Mouse (Mus musculus) MEL (cell line): ENCODE results near the gene Cdh5. TPM values are rescaled to one million over a fixed set of nuclear protein-coding genes. Genes with fewer than 3 reads are reported as not detected.

Experiments
- DNase-seq: peaks from one replicate; pipeline ENCODE4 v3.0.0; 2011; ENCODE audit warnings: low read depth, low spot score
- H3K27ac ChIP-seq: 2 replicates; pipeline ENCODE4 v1.5.1; 2012; ENCODE audit warnings: low read depth, mild to moderate bottlenecking, control low read depth, low read length, moderate library complexity; ENCODE audit not compliant: control insufficient read depth
- H3K27me3 ChIP-seq, 2 experiments: fragments of 150-350 bp in 1 of 2; sonication (generic) in 1 of 2; 2 replicates each; pipeline ENCODE4 v1.6.1; 2012; ENCODE audit warnings: low read length in 2 of 2, mild to moderate bottlenecking in 2 of 2, improper control_type of control experiment in 1 of 2, moderate library complexity in 1 of 2; ENCODE audit not compliant: insufficient read depth in 2 of 2, control insufficient read depth in 1 of 2
- H3K36me3 ChIP-seq, 2 experiments: 2 replicates each; pipeline ENCODE4 v1.6.1; 2012 to 2014; ENCODE audit warnings: low read length in 2 of 2, improper control_type of control experiment in 1 of 2, inconsistent platforms in 1 of 2, mild to moderate bottlenecking in 1 of 2; ENCODE audit not compliant: insufficient read depth in 2 of 2, control insufficient read depth in 1 of 2
- H3K4me1 ChIP-seq, 2 experiments: fragments of 150-350 bp in 1 of 2; sonication (generic) in 1 of 2; 2 replicates each; pipeline ENCODE4 v1.6.1; 2012; ENCODE audit warnings: low read length in 2 of 2, improper control_type of control experiment in 1 of 2, mild to moderate bottlenecking in 1 of 2; ENCODE audit not compliant: insufficient read depth in 2 of 2, control insufficient read depth in 1 of 2
- H3K4me3 ChIP-seq, 2 experiments: fragments of 150-350 bp in 1 of 2; sonication (generic) in 1 of 2; 2 replicates each; pipeline ENCODE4 v1.5.1; 2012; ENCODE audit warnings: low read depth in 2 of 2, low read length in 2 of 2, mild to moderate bottlenecking in 2 of 2, moderate library complexity in 2 of 2, control low read depth in 1 of 2, improper control_type of control experiment in 1 of 2; ENCODE audit not compliant: control insufficient read depth in 1 of 2, insufficient read depth in 1 of 2
- H3K79me2 ChIP-seq: 2 replicates; pipeline ENCODE4 v1.6.1; 2012; ENCODE audit warnings: mild to moderate bottlenecking, low read length, moderate library complexity; ENCODE audit not compliant: control insufficient read depth, poor library complexity, insufficient read depth
- H3K9ac ChIP-seq: 2 replicates; pipeline ENCODE4 v1.6.1; 2012; ENCODE audit warnings: low read depth, mild to moderate bottlenecking, control low read depth, low read length, moderate library complexity; ENCODE audit not compliant: control insufficient read depth, poor library complexity, severe bottlenecking
- H3K9me3 ChIP-seq: fragments of 150-350 bp; sonication (generic); replicated peaks from 2 replicates; pipeline ENCODE4 v1.6.1; 2012; ENCODE audit warnings: mild to moderate bottlenecking, low read length, improper control_type of control experiment, moderate library complexity; ENCODE audit not compliant: insufficient read depth
- BHLHE40 ChIP-seq: IDR thresholded peaks from 2 replicates; pipeline ENCODE4 v1.6.1; 2012; ENCODE audit warnings: low read depth, mild to moderate bottlenecking, inconsistent platforms, low read length, improper control_type of control experiment, borderline replicate concordance
- CHD1 ChIP-seq: IDR thresholded peaks from 2 replicates; pipeline ENCODE4 v1.6.1; 2012; ENCODE audit warnings: low read depth, mild to moderate bottlenecking, inconsistent platforms, low read length, improper control_type of control experiment
- E2F4 ChIP-seq: IDR thresholded peaks from 2 replicates; pipeline ENCODE4 v1.6.1; 2011; ENCODE audit warnings: low read depth, low read length, improper control_type of control experiment, borderline replicate concordance
- HCFC1 ChIP-seq: IDR thresholded peaks from 2 replicates; pipeline ENCODE4 v1.6.1; 2012; ENCODE audit warnings: low read depth, mild to moderate bottlenecking, inconsistent platforms, low read length, improper control_type of control experiment, moderate library complexity
- MAZ ChIP-seq: IDR thresholded peaks from 2 replicates; pipeline ENCODE4 v1.6.1; 2012; ENCODE audit warnings: low read depth, mild to moderate bottlenecking, inconsistent platforms, low read length, improper control_type of control experiment
- MEF2A ChIP-seq: IDR thresholded peaks from 2 replicates; pipeline ENCODE4 v1.6.1; 2014; ENCODE audit warnings: low read depth, mild to moderate bottlenecking, inconsistent platforms, low read length, improper control_type of control experiment; ENCODE audit not compliant: poor library complexity, insufficient replicate concordance, severe bottlenecking; ENCODE audit errors: extremely low read depth
- MXI1 ChIP-seq: IDR thresholded peaks from 2 replicates; pipeline ENCODE4 v1.6.1; 2011; ENCODE audit warnings: mild to moderate bottlenecking, low read depth, low read length, improper control_type of control experiment
- MYB ChIP-seq: IDR thresholded peaks from 2 replicates; pipeline ENCODE4 v1.6.1; 2011; ENCODE audit warnings: mild to moderate bottlenecking, low read depth, low read length, improper control_type of control experiment
- MYC ChIP-seq: IDR thresholded peaks from 2 replicates; pipeline ENCODE4 v1.6.1; 2011; ENCODE audit warnings: low read depth, mild to moderate bottlenecking, low read length, improper control_type of control experiment, moderate library complexity
- NELFE ChIP-seq: IDR thresholded peaks from 2 replicates; pipeline ENCODE4 v1.6.1; 2011; ENCODE audit warnings: low read depth, low read length, improper control_type of control experiment
- POLR2AphosphoS5 ChIP-seq: IDR thresholded peaks from 2 replicates; pipeline ENCODE4 v1.6.1; 2012; ENCODE audit warnings: low read depth, borderline replicate concordance, mild to moderate bottlenecking, inconsistent platforms, low read length, moderate library complexity, mixed read lengths
- RCOR1 ChIP-seq: IDR thresholded peaks from 2 replicates; pipeline ENCODE4 v1.6.1; 2012; ENCODE audit warnings: low read depth, mild to moderate bottlenecking, inconsistent platforms, low read length, improper control_type of control experiment
- SMC3 ChIP-seq: IDR thresholded peaks from 2 replicates; pipeline ENCODE4 v1.6.1; 2011; ENCODE audit warnings: low read depth, low read length, improper control_type of control experiment
- TAL1 ChIP-seq: IDR thresholded peaks from 2 replicates; pipeline ENCODE4 v1.6.1; 2012; ENCODE audit warnings: mild to moderate bottlenecking, inconsistent platforms, low read length, moderate library complexity, mixed read lengths
- UBTF ChIP-seq: IDR thresholded peaks from 2 replicates; pipeline ENCODE4 v1.6.1; 2012; ENCODE audit warnings: low read depth, mild to moderate bottlenecking, inconsistent platforms, low read length, improper control_type of control experiment, moderate library complexity, borderline replicate concordance; ENCODE audit not compliant: insufficient read depth
- ZKSCAN1 ChIP-seq: IDR thresholded peaks from 2 replicates; pipeline ENCODE4 v1.6.1; 2012; ENCODE audit warnings: low read depth, mild to moderate bottlenecking, inconsistent platforms, low read length, improper control_type of control experiment, moderate library complexity
- ZMIZ1 ChIP-seq: IDR thresholded peaks from 2 replicates; pipeline ENCODE4 v1.6.1; 2012; ENCODE audit warnings: low read depth, mild to moderate bottlenecking, inconsistent platforms, low read length, improper control_type of control experiment, moderate library complexity
- polyA plus RNA-seq, 2 experiments: library from polyadenylated mRNA; stranded (reverse) in 1 of 2; unstranded in 1 of 2; fragments of >175 nt in 1 of 2; fragments of >200 nt in 1 of 2; gene quantifications; 2 replicates each; pipeline versions ENCODE4 v1.2.1 to v1.2.4; 2012; ENCODE audit warnings: low replicate concordance in 2 of 2, low read depth in 1 of 2; ENCODE audit not compliant: insufficient read length in 2 of 2, insufficient read depth in 1 of 2, missing spikeins in 1 of 2
- total RNA-seq: library from RNA; depleted of rRNA; stranded (reverse); fragments of 300-350 nt; gene quantifications from 2 replicates; pipeline ENCODE4 v1.2.3, GENCODE M21; 2012

Gene Cdh5
- total and polyA plus RNA-seq, 3 experiments, result not detected

- Histone ChIP-seq H3K27me3 (no peaks in the 10 kb centered on the region), H3K9ac (no peak overlapping the region), H3K4me3 (no peak overlapping the region)
- TF ChIP-seq CHD1 (no peak), MAZ (no peak), MYC (no peak), MEF2A (no peak), UBTF (no peak), MYB (no peak)
- TF ChIP-seq, all 39 proteins: peak for 0
- Histone ChIP-seq H3K36me3 (no peaks in the 10 kb centered on the region), H3K9me3 (no peaks in the 10 kb centered on the region), H3K27ac (no peak overlapping the region), H3K79me2 (no peaks in the 10 kb centered on the region), H3K4me1 (no peaks in the 10 kb centered on the region)
- no peak for DNase-seq
Measured at GRCm38 (mm10) chr8:104175848-104176527, 74.6 kb downstream of the Cdh5 start.

- Histone ChIP-seq H3K9ac (no peak overlapping the region), H3K4me3 (no peak overlapping the region), H3K36me3 (no peaks in the 10 kb centered on the region), H3K9me3 (no peaks in the 10 kb centered on the region), H3K27ac (no peak overlapping the region), H3K27me3 (no peaks in the 10 kb centered on the region), H3K79me2 (no peaks in the 10 kb centered on the region), H3K4me1 (no peaks in the 10 kb centered on the region)
- DNase-seq, result no peak
- TF ChIP-seq ZMIZ1, result no peak
- no peak for TF ChIP-seq RCOR1
- no peak for TF ChIP-seq HCFC1
- no peak for TF ChIP-seq CHD1
- no peak for TF ChIP-seq NELFE
Measured at GRCm38 (mm10) chr8:104177054-104177453, 75.6 kb downstream of the Cdh5 start.

- no peak overlapping the region for H3K27ac ChIP-seq
- no peak overlapping the region for H3K4me3 ChIP-seq
- H3K4me1 ChIP-seq, result no peaks in the 10 kb centered on the region
- H3K36me3 ChIP-seq, result no peaks in the 10 kb centered on the region
- TF ChIP-seq BHLHE40, result no peak
- no peak for TF ChIP-seq SMC3
- no peak for TF ChIP-seq RCOR1
- no peak for TF ChIP-seq HCFC1
- no peak for TF ChIP-seq ZKSCAN1
- TF ChIP-seq MXI1, result no peak
- TF ChIP-seq MEF2A, result no peak
- TF ChIP-seq TAL1, result no peak
- TF ChIP-seq POLR2AphosphoS5, result no peak
- TF ChIP-seq E2F4, result no peak
- no peaks in the 10 kb centered on the region for H3K79me2 ChIP-seq
- H3K27me3 ChIP-seq, result no peaks in the 10 kb centered on the region
- no peak for DNase-seq
- no peaks in the 10 kb centered on the region for H3K9me3 ChIP-seq
- no peak overlapping the region for H3K9ac ChIP-seq
Measured at GRCm38 (mm10) chr8:104184905-104185304, 83.5 kb downstream of the Cdh5 start.
